Mouse (Mus musculus) liver, embryonic 12.5 days (tissue): ENCODE results near the gene Apmap. TPM values are rescaled to one million over a fixed set of nuclear protein-coding genes. Genes with fewer than 3 reads are reported as not detected.

ENCODE experiments used
- ATAC-seq: fragments of 200-750 bp; cut with Nextera tagmentation; 2 replicates; pipeline ENCODE4 v1.8.0; 2017; ENCODE audit warnings: moderate number of reproducible peaks, mild to moderate bottlenecking, moderate library complexity
- H3K27ac ChIP-seq: fragments of 300-500 bp; sonication (generic); 2 replicates; pipeline ENCODE4 v1.5.1; 2016; ENCODE audit warnings: mild to moderate bottlenecking
- H3K27me3 ChIP-seq: fragments of 300-500 bp; sonication (generic); replicated peaks from 2 replicates; pipeline ENCODE4 v1.6.1; 2016; ENCODE audit warnings: mild to moderate bottlenecking, moderate library complexity
- H3K36me3 ChIP-seq: fragments of 300-500 bp; sonication (generic); 2 replicates; pipeline ENCODE4 v1.6.1; 2016; ENCODE audit warnings: mild to moderate bottlenecking, moderate library complexity
- H3K4me1 ChIP-seq: fragments of 300-500 bp; sonication (generic); 2 replicates; pipeline ENCODE4 v1.6.1; 2016
- H3K4me2 ChIP-seq: fragments of 300-500 bp; sonication (generic); 2 replicates; pipeline ENCODE4 v1.6.1; 2016; ENCODE audit warnings: mild to moderate bottlenecking, moderate library complexity
- H3K4me3 ChIP-seq: fragments of 300-500 bp; sonication (generic); 2 replicates; pipeline ENCODE4 v1.5.1; 2016; ENCODE audit warnings: mild to moderate bottlenecking, moderate library complexity
- H3K9ac ChIP-seq: fragments of 300-500 bp; sonication (generic); 2 replicates; pipeline ENCODE4 v1.6.1; 2016; ENCODE audit warnings: mild to moderate bottlenecking, moderate library complexity
- H3K9me3 ChIP-seq: fragments of 300-500 bp; sonication (generic); replicated peaks from 2 replicates; pipeline ENCODE4 v1.6.1; 2016; ENCODE audit warnings: mild to moderate bottlenecking, moderate library complexity
- WGBS: fragments of 180-500 bp; shearing (Covaris S2); methylation state at CpG from one replicate; pipeline ENCODE4 v1.1.7; 2016; ENCODE audit not compliant: insufficient replicate concordance; 5-methylcytosine and 5-hydroxymethylcytosine counted together
- polyA plus RNA-seq: library from polyadenylated mRNA; unstranded; fragments of >200 nt; fragmentation: Nextera tagmentation; extraction: Ambion mirVana; gene quantifications from 2 replicates; pipeline ENCODE4 v1.2.1, GENCODE M21; 2016

Gene Apmap
- polyA plus RNA-seq, 1 experiment from 2014 or later, result 28.6 TPM

- Histone ChIP-seq H3K27me3 (no peaks in the 10 kb centered on the region), H3K4me3 (no peak overlapping the region), H3K27ac (no peak overlapping the region), H3K36me3 (peaks cover 52% of the 10 kb centered on the region), H3K9ac (no peak overlapping the region), H3K9me3 (no peaks in the 10 kb centered on the region), H3K4me1 (peaks cover 49% of the 10 kb centered on the region), H3K4me2 (no peak overlapping the region)
- 72% methylated on average over 8 of the region's 8 CpGs for WGBS
- ATAC-seq, result peak; percentile 71
Observed at GRCm38 (mm10) chr2:150643726-150644415, 35.5 kb upstream of the Apmap start.

GRCm38 (mm10) chr2:150643166-150643565, 34.8 kb upstream of the Apmap start:
- Histone ChIP-seq H3K27me3 (no peaks in the 10 kb centered on the region), H3K4me2 (no peak overlapping the region), H3K36me3 (peaks cover 59% of the 10 kb centered on the region), H3K9ac (no peak overlapping the region), H3K27ac (no peak overlapping the region), H3K9me3 (no peaks in the 10 kb centered on the region), H3K4me3 (no peak overlapping the region), H3K4me1 (peaks cover 52% of the 10 kb centered on the region)
- no peak for ATAC-seq
- WGBS, result 71% methylated on average over 1 of the region's 1 CpGs

- Histone ChIP-seq H3K4me1 (peaks cover 40% of the 10 kb centered on the region), H3K4me2 (peak overlapping the region; percentile 8; the same call in 1 of the 2 replicates), H3K9me3 (no peaks in the 10 kb centered on the region), H3K36me3 (peaks cover 94% of the 10 kb centered on the region), H3K27me3 (no peaks in the 10 kb centered on the region), H3K27ac (peak overlapping the region; percentile 55), H3K9ac (peak overlapping the region; percentile 8; the same call in 1 of the 2 replicates), H3K4me3 (no peak overlapping the region)
- ATAC-seq, result peak; percentile 83
- 42% methylated on average over 2 of the region's 2 CpGs for WGBS
Observed at GRCm38 (mm10) chr2:150638370-150638733, 30.0 kb upstream of the Apmap start.

GRCm38 (mm10) chr2:150637702-150638369, 29.5 kb upstream of the Apmap start:
- Histone ChIP-seq H3K9ac (peak overlapping the region; percentile 8; the same call in 1 of the 2 replicates), H3K4me1 (peaks cover 40% of the 10 kb centered on the region), H3K36me3 (peaks cover 93% of the 10 kb centered on the region), H3K4me3 (no peak overlapping the region), H3K4me2 (peak overlapping the region; percentile 8; the same call in 1 of the 2 replicates), H3K9me3 (no peaks in the 10 kb centered on the region), H3K27me3 (no peaks in the 10 kb centered on the region), H3K27ac (peak overlapping the region; percentile 55)
- 76% methylated on average over 6 of the region's 6 CpGs for WGBS
- no peak for ATAC-seq

GRCm38 (mm10) chr2:150635877-150636446, 27.6 kb upstream of the Apmap start:
- WGBS, result 56% methylated on average over 3 of the region's 3 CpGs
- Histone ChIP-seq H3K27ac (peak overlapping the region; percentile 26; the same call in 1 of the 2 replicates), H3K4me3 (no peak overlapping the region), H3K36me3 (peaks cover 91% of the 10 kb centered on the region), H3K27me3 (no peaks in the 10 kb centered on the region), H3K4me1 (peaks cover 40% of the 10 kb centered on the region), H3K9me3 (no peaks in the 10 kb centered on the region), H3K4me2 (peak overlapping the region; percentile 16; the same call in 1 of the 2 replicates), H3K9ac (no peak overlapping the region)
- peak; percentile 81 for ATAC-seq

- Histone ChIP-seq H3K27ac (no peak overlapping the region), H3K4me2 (no peak overlapping the region), H3K27me3 (no peaks in the 10 kb centered on the region), H3K9ac (no peak overlapping the region), H3K9me3 (no peaks in the 10 kb centered on the region), H3K4me3 (no peak overlapping the region), H3K4me1 (no peaks in the 10 kb centered on the region), H3K36me3 (peaks cover 90% of the 10 kb centered on the region)
- WGBS, result 79% methylated on average over 4 of the region's 4 CpGs
- no peak for ATAC-seq
Observed at GRCm38 (mm10) chr2:150629255-150629654, 20.9 kb upstream of the Apmap start.

GRCm38 (mm10) chr2:150627140-150627539, 18.8 kb upstream of the Apmap start:
- Histone ChIP-seq H3K36me3 (peaks cover 94% of the 10 kb centered on the region), H3K27me3 (no peaks in the 10 kb centered on the region), H3K27ac (no peak overlapping the region), H3K9ac (no peak overlapping the region), H3K4me3 (no peak overlapping the region), H3K9me3 (no peaks in the 10 kb centered on the region), H3K4me1 (no peaks in the 10 kb centered on the region), H3K4me2 (no peak overlapping the region)
- ATAC-seq, result no peak
- WGBS, result 42% methylated on average over 6 of the region's 6 CpGs

GRCm38 (mm10) chr2:150624926-150625325, 16.6 kb upstream of the Apmap start:
- peaks cover 100% of the 10 kb centered on the region for H3K36me3 ChIP-seq
- no peak overlapping the region for H3K27ac ChIP-seq
- no peak for ATAC-seq

GRCm38 (mm10) chr2:150623957-150624356, 15.6 kb upstream of the Apmap start:
- Histone ChIP-seq H3K9me3 (no peaks in the 10 kb centered on the region), H3K4me2 (no peak overlapping the region), H3K4me3 (no peak overlapping the region), H3K4me1 (no peaks in the 10 kb centered on the region), H3K9ac (no peak overlapping the region), H3K27me3 (no peaks in the 10 kb centered on the region), H3K27ac (no peak overlapping the region), H3K36me3 (peaks cover 100% of the 10 kb centered on the region)
- no peak for ATAC-seq
- WGBS, result 72% methylated on average over 3 of the region's 3 CpGs

More at GRCm38 (mm10) chr2:150624926-150625325, 16.6 kb upstream of the Apmap start:
- Histone ChIP-seq H3K4me3 (no peak overlapping the region), H3K9me3 (no peaks in the 10 kb centered on the region), H3K4me1 (no peaks in the 10 kb centered on the region), H3K4me2 (no peak overlapping the region), H3K27me3 (no peaks in the 10 kb centered on the region), H3K9ac (no peak overlapping the region)
- 88% methylated on average over 8 of the region's 8 CpGs for WGBS

- ATAC-seq, result no peak
- peaks cover 100% of the 10 kb centered on the region for H3K36me3 ChIP-seq
- H3K4me2 ChIP-seq, result no peak overlapping the region
- H3K9me3 ChIP-seq, result no peaks in the 10 kb centered on the region
- H3K27me3 ChIP-seq, result no peaks in the 10 kb centered on the region
- no peaks in the 10 kb centered on the region for H3K4me1 ChIP-seq
- no peak overlapping the region for H3K9ac ChIP-seq
- no peak overlapping the region for H3K27ac ChIP-seq
- no peak overlapping the region for H3K4me3 ChIP-seq
- WGBS, result 64% methylated on average over 3 of the region's 3 CpGs
Observed at GRCm38 (mm10) chr2:150621698-150622097, 13.3 kb upstream of the Apmap start.

- H3K27ac ChIP-seq, result peak overlapping the region; percentile 12; the same call in 1 of the 2 replicates
- no peak overlapping the region for H3K4me3 ChIP-seq
- H3K27me3 ChIP-seq, result no peaks in the 10 kb centered on the region
- 33% methylated on average over 3 of the region's 3 CpGs for WGBS
- no peak overlapping the region for H3K9ac ChIP-seq
- H3K4me1 ChIP-seq, result peaks cover 36% of the 10 kb centered on the region
- peak; percentile 17; the same call in 1 of the 2 replicates for ATAC-seq
- no peaks in the 10 kb centered on the region for H3K9me3 ChIP-seq
- H3K36me3 ChIP-seq, result no peaks in the 10 kb centered on the region
- H3K4me2 ChIP-seq, result no peak overlapping the region
Observed at GRCm38 (mm10) chr2:150610097-150610496, 1.7 kb upstream of the Apmap start.
